Mouse (Mus musculus): ENCODE data around the gene Rtl8b. TPM values are rescaled to one million over a fixed set of nuclear protein-coding genes. Genes with fewer than 3 reads are reported as not detected.
"Not testable (repeated sequence)": the region's sequence is repeated elsewhere in the genome, so short reads cannot be mapped to it uniquely, and the experiment has no call there.

The Rtl8b gene
- polyA plus RNA-seq, 1 experiment from 2014 or later, result 54.2 TPM

DNA sequence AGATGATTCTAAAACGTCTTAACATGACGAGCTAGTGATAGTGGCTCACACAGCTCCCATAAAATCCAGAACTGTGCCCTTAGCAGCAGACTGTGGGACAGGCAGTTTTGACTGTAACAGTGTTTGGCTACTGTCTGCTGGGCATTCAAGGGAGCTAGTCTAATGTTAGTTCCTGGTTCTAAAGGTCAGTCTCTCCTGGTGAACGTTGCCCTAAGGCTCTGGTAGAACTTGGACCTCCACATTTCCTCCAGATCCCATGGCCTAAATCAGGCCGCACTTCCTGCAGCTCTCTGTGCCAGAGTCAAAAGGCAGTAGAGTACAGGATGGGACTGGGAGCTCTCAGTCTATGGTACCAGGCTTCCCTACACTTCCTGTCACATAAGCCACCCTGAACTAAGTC lies 14.5 kb upstream of the Rtl8b start:
- H3K9ac ChIP-seq (replicated peaks; ENCODE audit: low read length); H3K36me3 ChIP-seq (replicated peaks; ENCODE audit: control insufficient read depth, insufficient read depth, low read depth, low read length); H3K4me3 ChIP-seq (ENCODE audit: low read depth, low read length); DNase-seq (ENCODE audit: low spot score); H3K4me2 ChIP-seq (ENCODE audit: low read depth, low read length); H3K4me1 ChIP-seq (ENCODE audit: control insufficient read depth, insufficient read depth, low read length); ATAC-seq (replicated peaks; ENCODE audit: insufficient number of reproducible peaks, low FRiP score, low TSS enrichment, low read depth); H3K27me3 ChIP-seq (ENCODE audit: control insufficient read depth, insufficient read depth, low read length); H3K27ac ChIP-seq (replicated peaks; ENCODE audit: low read depth, low read length); H3K9me3 ChIP-seq (replicated peaks; ENCODE audit: control insufficient read depth, low read length): not testable (repeated sequence)
- WGBS, result 71% methylated on average over 2 of the region's 4 CpGs

DNA sequence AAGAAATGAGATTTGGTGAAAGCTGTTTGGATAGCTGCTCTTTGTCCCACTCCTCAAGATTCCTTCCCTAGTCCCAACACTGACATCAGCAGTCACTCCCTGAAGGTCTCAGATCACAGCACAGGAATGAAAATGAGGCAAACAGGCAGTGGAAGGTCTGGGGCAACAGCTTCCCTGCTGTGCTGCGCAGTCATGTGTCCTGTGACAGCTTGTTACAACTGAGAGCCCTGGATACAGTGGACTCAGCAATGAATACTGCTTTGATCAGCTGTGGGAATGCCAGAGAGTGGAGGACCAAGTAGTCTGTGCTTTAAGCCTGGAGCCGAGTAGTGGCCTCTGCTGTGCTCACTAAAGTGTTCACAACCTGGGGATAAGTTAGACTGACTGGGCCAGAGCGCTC lies 12.4 kb upstream of the Rtl8b start:
- 29% methylated on average over 2 of the region's 3 CpGs for WGBS
- DNase-seq (ENCODE audit: low spot score); H3K4me1 ChIP-seq (ENCODE audit: control insufficient read depth, insufficient read depth, low read length); H3K4me3 ChIP-seq (ENCODE audit: low read depth, low read length); H3K9me3 ChIP-seq (replicated peaks; ENCODE audit: control insufficient read depth, low read length); H3K4me2 ChIP-seq (ENCODE audit: low read depth, low read length); H3K27me3 ChIP-seq (ENCODE audit: control insufficient read depth, insufficient read depth, low read length); H3K9ac ChIP-seq (replicated peaks; ENCODE audit: low read length); H3K36me3 ChIP-seq (replicated peaks; ENCODE audit: control insufficient read depth, insufficient read depth, low read depth, low read length); ATAC-seq (replicated peaks; ENCODE audit: insufficient number of reproducible peaks, low FRiP score, low TSS enrichment, low read depth); H3K27ac ChIP-seq (replicated peaks; ENCODE audit: low read depth, low read length): not testable (repeated sequence)

DNA sequence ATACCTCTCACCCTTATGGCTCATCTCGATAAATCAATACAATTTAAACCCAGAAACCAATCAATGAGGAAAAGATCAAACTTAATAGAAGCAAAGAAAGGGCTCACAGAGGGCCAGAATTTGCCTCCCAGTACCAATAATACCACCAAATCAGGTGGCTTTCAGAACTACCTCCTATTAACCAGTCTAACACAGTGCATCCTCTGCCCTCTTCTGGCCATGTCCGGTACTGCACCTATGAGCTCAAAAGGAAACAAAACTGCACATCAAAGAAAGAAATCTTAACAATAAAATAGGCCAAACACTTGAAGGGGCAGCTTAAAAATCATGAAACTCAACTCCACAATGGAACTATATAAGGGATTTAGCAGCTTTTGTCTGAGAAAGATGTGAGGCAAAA lies 6.7 kb upstream of the Rtl8b start:
- H3K4me2 ChIP-seq (ENCODE audit: low read depth, low read length); H3K36me3 ChIP-seq (replicated peaks; ENCODE audit: control insufficient read depth, insufficient read depth, low read depth, low read length); H3K4me1 ChIP-seq (ENCODE audit: control insufficient read depth, insufficient read depth, low read length); ATAC-seq (replicated peaks; ENCODE audit: insufficient number of reproducible peaks, low FRiP score, low TSS enrichment, low read depth); H3K9ac ChIP-seq (replicated peaks; ENCODE audit: low read length); H3K4me3 ChIP-seq (ENCODE audit: low read depth, low read length); H3K27me3 ChIP-seq (ENCODE audit: control insufficient read depth, insufficient read depth, low read length); DNase-seq (ENCODE audit: low spot score); H3K9me3 ChIP-seq (replicated peaks; ENCODE audit: control insufficient read depth, low read length); H3K27ac ChIP-seq (replicated peaks; ENCODE audit: low read depth, low read length): not testable (repeated sequence)
- 21% methylated on average over 2 of the region's 2 CpGs for WGBS

DNA sequence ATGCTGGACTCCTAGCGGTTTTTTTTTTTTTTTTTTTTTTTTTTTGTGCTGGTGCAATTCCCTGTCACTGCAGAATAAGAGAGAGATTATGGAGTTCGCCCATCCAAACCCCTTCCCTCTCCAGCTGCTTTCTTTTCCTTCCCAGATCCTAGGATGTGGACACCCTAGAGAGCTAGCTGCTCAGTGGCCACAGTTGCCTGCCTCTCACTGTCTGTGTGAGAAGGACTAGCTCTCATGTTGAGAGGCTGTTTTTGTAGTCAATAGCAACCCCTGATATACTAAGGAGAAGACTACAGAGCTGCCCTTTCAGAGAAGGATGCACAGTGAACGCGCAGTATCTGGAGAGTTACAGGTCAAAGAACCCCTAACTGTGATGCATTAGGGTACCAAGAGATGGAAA lies 488 bp upstream of the Rtl8b start:
- not testable (repeated sequence) for H3K4me1 ChIP-seq (ENCODE audit: control insufficient read depth, insufficient read depth, low read length); H3K9me3 ChIP-seq (replicated peaks; ENCODE audit: control insufficient read depth, low read length); H3K27me3 ChIP-seq (ENCODE audit: control insufficient read depth, insufficient read depth, low read length); H3K36me3 ChIP-seq (replicated peaks; ENCODE audit: control insufficient read depth, insufficient read depth, low read depth, low read length); DNase-seq (ENCODE audit: low spot score); H3K27ac ChIP-seq (replicated peaks; ENCODE audit: low read depth, low read length)
- ATAC-seq (replicated peaks; ENCODE audit: insufficient number of reproducible peaks, low FRiP score, low TSS enrichment, low read depth), result 0 out of 2 replicates have a peak, but pooled peaks have one; percentile 29
- peak overlapping the region; percentile 21; the same call in 1 of the 2 replicates for H3K4me2 ChIP-seq (ENCODE audit: low read depth, low read length)
- 13% methylated on average over 4 of the region's 4 CpGs for WGBS
- H3K9ac ChIP-seq (replicated peaks; ENCODE audit: low read length), result 0 out of 2 replicates have a peak overlapping the region, but pooled peaks have one; percentile 9
- peak overlapping the region; percentile 24; the same call in 1 of the 2 replicates for H3K4me3 ChIP-seq (ENCODE audit: low read depth, low read length)

DNA sequence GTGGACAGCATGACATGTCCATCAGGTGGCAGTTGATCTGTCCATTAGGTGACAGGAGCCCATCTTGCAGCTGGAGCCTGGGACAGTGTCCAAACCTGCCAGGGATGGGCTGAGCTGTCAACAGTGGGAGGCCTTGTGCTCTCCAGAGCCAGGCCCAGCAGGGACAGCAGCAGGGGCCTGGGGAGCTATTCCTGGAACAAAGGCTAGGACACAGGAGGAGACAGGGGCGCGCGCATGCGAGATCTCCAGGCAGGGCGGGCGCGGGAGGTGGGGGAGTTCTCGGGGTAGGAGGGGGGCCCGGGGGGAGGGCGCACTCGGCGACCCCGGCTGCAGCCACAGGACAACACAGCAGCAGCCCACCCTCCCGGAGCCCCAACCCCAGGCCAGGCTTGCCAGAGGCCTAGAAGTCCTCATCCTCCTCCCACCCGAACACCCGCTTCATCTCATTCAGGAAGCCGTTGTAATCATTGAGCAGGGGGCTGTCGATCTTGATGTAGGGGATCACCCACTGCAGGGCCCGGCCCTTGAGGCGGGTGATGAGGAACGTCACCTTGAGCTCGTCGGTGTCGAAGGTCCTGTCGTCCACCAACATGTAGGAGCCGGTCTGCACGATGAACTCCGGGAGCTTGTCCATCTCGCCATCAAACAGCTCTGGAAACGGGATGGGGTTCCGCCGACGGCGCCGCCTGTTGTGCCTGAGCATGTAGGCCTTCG lies 494 bp downstream of the Rtl8b start:
- WGBS, result no CpG with 5 or more reads among the region's 36 CpGs
- H3K4me3 ChIP-seq (ENCODE audit: low read depth, low read length), result peak overlapping the region; percentile 24; the same call in 1 of the 2 replicates
- H3K4me2 ChIP-seq (ENCODE audit: low read depth, low read length); H3K36me3 ChIP-seq (replicated peaks; ENCODE audit: control insufficient read depth, insufficient read depth, low read depth, low read length); H3K9ac ChIP-seq (replicated peaks; ENCODE audit: low read length); DNase-seq (ENCODE audit: low spot score); H3K9me3 ChIP-seq (replicated peaks; ENCODE audit: control insufficient read depth, low read length); H3K4me1 ChIP-seq (ENCODE audit: control insufficient read depth, insufficient read depth, low read length); H3K27ac ChIP-seq (replicated peaks; ENCODE audit: low read depth, low read length); H3K27me3 ChIP-seq (ENCODE audit: control insufficient read depth, insufficient read depth, low read length): not testable (repeated sequence)
- ATAC-seq (replicated peaks; ENCODE audit: insufficient number of reproducible peaks, low FRiP score, low TSS enrichment, low read depth), result peak; percentile 69

DNA sequence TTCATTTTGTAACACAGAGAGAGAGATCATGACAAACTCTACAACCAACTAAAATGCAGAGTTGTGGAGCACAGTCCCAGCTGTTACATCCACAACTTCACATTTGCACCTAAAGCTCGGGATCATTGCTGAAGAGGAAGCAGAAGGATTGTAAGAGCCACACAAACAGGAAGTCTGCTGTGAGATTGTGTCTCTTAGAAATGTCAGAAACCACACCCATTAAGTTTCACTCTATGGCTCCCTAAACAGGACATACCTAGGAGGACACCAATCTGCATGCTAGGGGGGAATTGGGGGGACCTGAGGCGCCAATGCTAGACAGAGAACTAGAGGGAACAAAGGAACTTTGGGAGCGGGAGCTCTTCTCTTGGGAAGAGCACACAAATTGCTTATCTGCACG lies 17.3 kb downstream of the Rtl8b start:
- not testable (repeated sequence) for H3K9ac ChIP-seq (replicated peaks; ENCODE audit: low read length); ATAC-seq (replicated peaks; ENCODE audit: insufficient number of reproducible peaks, low FRiP score, low TSS enrichment, low read depth); H3K27ac ChIP-seq (replicated peaks; ENCODE audit: low read depth, low read length); H3K4me3 ChIP-seq (ENCODE audit: low read depth, low read length); H3K4me1 ChIP-seq (ENCODE audit: control insufficient read depth, insufficient read depth, low read length); DNase-seq (ENCODE audit: low spot score); H3K9me3 ChIP-seq (replicated peaks; ENCODE audit: control insufficient read depth, low read length); H3K4me2 ChIP-seq (ENCODE audit: low read depth, low read length); H3K36me3 ChIP-seq (replicated peaks; ENCODE audit: control insufficient read depth, insufficient read depth, low read depth, low read length); H3K27me3 ChIP-seq (ENCODE audit: control insufficient read depth, insufficient read depth, low read length)
- WGBS, result 71% methylated on average over 4 of the region's 4 CpGs

DNA sequence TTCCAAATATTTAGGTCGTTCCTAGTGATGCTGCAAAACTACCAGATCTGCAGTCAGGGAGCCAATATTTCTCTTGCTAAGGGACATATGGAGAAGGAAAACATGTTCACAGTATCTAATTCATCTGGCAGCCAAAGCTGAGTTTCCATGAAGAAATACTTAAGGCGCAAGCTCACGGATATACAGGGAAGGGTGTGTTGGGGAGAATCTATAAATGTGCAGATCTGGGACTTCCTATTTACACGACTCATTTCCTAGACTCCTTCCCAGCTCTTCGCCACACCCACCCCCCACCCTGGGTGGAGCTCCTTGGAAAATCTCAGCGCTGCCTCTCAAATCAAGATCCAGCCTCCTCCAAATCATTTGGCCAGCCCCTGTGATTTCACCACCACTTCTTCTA lies 24.3 kb downstream of the Rtl8b start:
- H3K9ac ChIP-seq (replicated peaks; ENCODE audit: low read length), result no peak overlapping the region
- DNase-seq (ENCODE audit: low spot score), result no peak
- WGBS, result 91% methylated on average over 6 of the region's 6 CpGs
- H3K4me3 ChIP-seq (ENCODE audit: low read depth, low read length), result no peak overlapping the region
- no peaks in the 10 kb centered on the region for H3K27me3 ChIP-seq (ENCODE audit: control insufficient read depth, insufficient read depth, low read length)
- no peaks in the 10 kb centered on the region for H3K36me3 ChIP-seq (replicated peaks; ENCODE audit: control insufficient read depth, insufficient read depth, low read depth, low read length)
- no peaks in the 10 kb centered on the region for H3K9me3 ChIP-seq (replicated peaks; ENCODE audit: control insufficient read depth, low read length)
- H3K4me2 ChIP-seq (ENCODE audit: low read depth, low read length), result no peak overlapping the region
- no peaks in the 10 kb centered on the region for H3K4me1 ChIP-seq (ENCODE audit: control insufficient read depth, insufficient read depth, low read length)
- ATAC-seq (replicated peaks; ENCODE audit: insufficient number of reproducible peaks, low FRiP score, low TSS enrichment, low read depth), result no peak
- H3K27ac ChIP-seq (replicated peaks; ENCODE audit: low read depth, low read length), result no peak overlapping the region

DNA sequence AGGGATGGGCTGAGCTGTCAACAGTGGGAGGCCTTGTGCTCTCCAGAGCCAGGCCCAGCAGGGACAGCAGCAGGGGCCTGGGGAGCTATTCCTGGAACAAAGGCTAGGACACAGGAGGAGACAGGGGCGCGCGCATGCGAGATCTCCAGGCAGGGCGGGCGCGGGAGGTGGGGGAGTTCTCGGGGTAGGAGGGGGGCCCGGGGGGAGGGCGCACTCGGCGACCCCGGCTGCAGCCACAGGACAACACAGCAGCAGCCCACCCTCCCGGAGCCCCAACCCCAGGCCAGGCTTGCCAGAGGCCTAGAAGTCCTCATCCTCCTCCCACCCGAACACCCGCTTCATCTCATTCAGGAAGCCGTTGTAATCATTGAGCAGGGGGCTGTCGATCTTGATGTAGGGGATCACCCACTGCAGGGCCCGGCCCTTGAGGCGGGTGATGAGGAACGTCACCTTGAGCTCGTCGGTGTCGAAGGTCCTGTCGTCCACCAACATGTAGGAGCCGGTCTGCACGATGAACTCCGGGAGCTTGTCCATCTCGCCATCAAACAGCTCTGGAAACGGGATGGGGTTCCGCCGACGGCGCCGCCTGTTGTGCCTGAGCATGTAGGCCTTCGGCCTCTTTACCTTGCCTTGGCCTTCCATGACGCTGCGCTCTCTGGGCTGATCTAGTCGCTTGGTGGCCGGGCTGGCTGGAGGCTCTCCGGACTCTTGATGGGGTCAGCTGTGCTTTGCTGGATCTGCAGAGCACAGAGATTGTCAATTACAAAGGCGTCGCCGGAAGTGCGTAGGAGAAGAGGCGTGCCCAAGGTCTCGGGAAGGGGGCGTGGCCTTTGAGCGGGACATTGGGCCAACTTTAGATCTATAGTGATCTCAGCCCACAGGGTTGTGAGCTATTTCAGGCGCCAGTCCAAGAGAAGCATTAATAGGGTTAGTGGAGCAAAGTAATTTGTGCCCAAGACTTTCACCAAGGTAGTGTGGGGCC lies 26.9 kb downstream of the Rtl8b start, which contains the start of gene Rtl8a:
Gene Rtl8a, minus strand, starts transcription at position 703 of the 982 bp plus-strand sequence.
- 23% methylated on average over 11 of the region's 50 CpGs for WGBS
- DNase-seq (ENCODE audit: low spot score) (peak; percentile 85), ATAC-seq (replicated peaks; ENCODE audit: insufficient number of reproducible peaks, low FRiP score, low TSS enrichment, low read depth) (peak; percentile 90)
- H3K4me2 ChIP-seq (ENCODE audit: low read depth, low read length), result peak within 1 kb of the TSS; percentile 21; the same call in 1 of the 2 replicates
- not testable (repeated sequence) for H3K9me3 ChIP-seq (replicated peaks; ENCODE audit: control insufficient read depth, low read length); H3K27ac ChIP-seq (replicated peaks; ENCODE audit: low read depth, low read length); H3K4me1 ChIP-seq (ENCODE audit: control insufficient read depth, insufficient read depth, low read length); H3K27me3 ChIP-seq (ENCODE audit: control insufficient read depth, insufficient read depth, low read length); H3K9ac ChIP-seq (replicated peaks; ENCODE audit: low read length); H3K36me3 ChIP-seq (replicated peaks; ENCODE audit: control insufficient read depth, insufficient read depth, low read depth, low read length)
- peak within 1 kb of the TSS; percentile 25; the same call in 1 of the 2 replicates for H3K4me3 ChIP-seq (ENCODE audit: low read depth, low read length)
